Mouse (Mus musculus) MEL (cell line): ENCODE data around the gene Gm20431.

Experiments
- CTCF ChIP-seq, 3 experiments: IDR thresholded peaks in 2 of 3; conservative IDR thresholded peaks in 1 of 3; 2 replicates each; pipeline ENCODE4 v1.5.1; 2011 to 2012; ENCODE audit warnings: low read length in 3 of 3, low read depth in 2 of 3, mild to moderate bottlenecking in 2 of 3, improper control_type of control experiment in 1 of 3, inconsistent platforms in 1 of 3, mixed read lengths in 1 of 3, moderate library complexity in 1 of 3; ENCODE audit not compliant: control insufficient read depth in 1 of 3, insufficient read depth in 1 of 3, poor library complexity in 1 of 3, severe bottlenecking in 1 of 3
- EP300 ChIP-seq, 2 experiments: IDR thresholded peaks; 2 replicates each; pipeline ENCODE4 v1.6.1; 2011; ENCODE audit warnings: improper control_type of control experiment in 2 of 2, low read length in 2 of 2, low read depth in 1 of 2, mild to moderate bottlenecking in 1 of 2
- ETS1 ChIP-seq: IDR thresholded peaks from 2 replicates; pipeline ENCODE4 v1.6.1; 2012; ENCODE audit warnings: low read depth, mild to moderate bottlenecking, inconsistent platforms, low read length, improper control_type of control experiment, moderate library complexity
- GATA1 ChIP-seq: IDR thresholded peaks from 2 replicates; pipeline ENCODE4 v1.6.1; 2011; ENCODE audit warnings: low read depth, low read length, improper control_type of control experiment
- HCFC1 ChIP-seq: IDR thresholded peaks from 2 replicates; pipeline ENCODE4 v1.6.1; 2012; ENCODE audit warnings: low read depth, mild to moderate bottlenecking, inconsistent platforms, low read length, improper control_type of control experiment, moderate library complexity
- MAX ChIP-seq: IDR thresholded peaks from 2 replicates; pipeline ENCODE4 v1.6.1; 2011; ENCODE audit warnings: low read length, improper control_type of control experiment
- NELFE ChIP-seq: IDR thresholded peaks from 2 replicates; pipeline ENCODE4 v1.6.1; 2011; ENCODE audit warnings: low read depth, low read length, improper control_type of control experiment
- POLR2A ChIP-seq, 2 experiments: IDR thresholded peaks; 2 replicates each; pipeline ENCODE4 v1.6.1; 2011 to 2012; ENCODE audit warnings: low read length in 2 of 2, mild to moderate bottlenecking in 2 of 2, control low read depth in 1 of 2, improper control_type of control experiment in 1 of 2, low read depth in 1 of 2, moderate library complexity in 1 of 2; ENCODE audit not compliant: control insufficient read depth in 1 of 2, insufficient read depth in 1 of 2, poor library complexity in 1 of 2
- TAL1 ChIP-seq: IDR thresholded peaks from 2 replicates; pipeline ENCODE4 v1.6.1; 2012; ENCODE audit warnings: mild to moderate bottlenecking, inconsistent platforms, low read length, moderate library complexity, mixed read lengths
- USF2 ChIP-seq, 2 experiments: IDR thresholded peaks; 2 replicates each; pipeline ENCODE4 v1.6.1; 2011 to 2012; ENCODE audit warnings: improper control_type of control experiment in 2 of 2, low read length in 2 of 2, borderline replicate concordance in 1 of 2, inconsistent platforms in 1 of 2, low read depth in 1 of 2, mild to moderate bottlenecking in 1 of 2; ENCODE audit not compliant: insufficient read depth in 1 of 2

- TF ChIP-seq CTCF (IDR thresholded peaks at IDR 0.05 in 2 of 3, conservative IDR thresholded peaks at IDR 0.05 in 1 of 3; ENCODE audit: control insufficient read depth in 1 of 3, insufficient read depth in 1 of 3, low read depth in 2 of 3, low read length in 3 of 3, poor library complexity in 1 of 3, severe bottlenecking in 1 of 3) (no peak), POLR2A (IDR thresholded peaks at IDR 0.05; ENCODE audit: control insufficient read depth in 1 of 2, insufficient read depth in 1 of 2, low read depth in 1 of 2, low read length in 2 of 2, poor library complexity in 1 of 2) (no peak), NELFE (no peak), EP300 (IDR thresholded peaks at IDR 0.05; ENCODE audit: low read depth in 1 of 2, low read length in 2 of 2) (no peak), ETS1 (no peak), GATA1 (no peak), MAX (no peak), USF2 (IDR thresholded peaks at IDR 0.05; ENCODE audit: borderline replicate concordance in 1 of 2, insufficient read depth in 1 of 2, low read depth in 1 of 2, low read length in 2 of 2) (no peak), HCFC1 (no peak), TAL1 (no peak)
These were observed 1.3 kb downstream of the Gm20431 start for GRCm38 (mm10) chr2:167659847-167660610.
